Mouse (Mus musculus): Measurements from ENCODE around the gene Gm12355.
"Not testable (repeated sequence)": the region's sequence is repeated elsewhere in the genome, so short reads cannot be mapped to it uniquely, and the experiment has no call there.

Gene Gm12355

GRCm38 (mm10) chr11:98625611-98626410, at the start of gene Gm12355, which contains the start of gene Gsdma3:
TSS of gene Gm12355 (minus strand) at chr11:98625661.
TSS of gene Gsdma3 (plus strand) at chr11:98626360.
- no peak for DNase-seq (ENCODE audit: low spot score)

GRCm38 (mm10) chr11:98673136-98673535, 47.7 kb upstream of the Gm12355 start:
- DNase-seq (ENCODE audit: low spot score) = not testable (repeated sequence)

DNA sequence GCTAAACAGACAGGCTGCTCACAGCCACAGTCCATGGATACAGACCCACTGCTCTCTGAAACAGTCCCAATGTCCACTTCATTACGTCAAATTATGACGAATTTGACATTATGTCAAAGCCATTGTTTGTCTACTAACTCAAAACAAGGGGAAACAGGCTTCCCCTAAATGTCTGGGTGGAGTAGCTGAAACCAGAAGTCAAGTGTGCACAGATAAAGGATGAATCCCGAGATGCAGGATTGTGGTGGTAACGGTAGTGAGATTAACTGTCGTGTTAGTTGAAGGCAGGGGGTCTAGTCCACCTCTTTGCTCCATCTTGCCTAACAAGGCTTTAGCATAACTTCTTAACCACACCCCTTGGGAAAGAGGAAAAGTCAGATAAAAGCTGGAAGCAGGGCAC, 47.0 kb upstream of the Gm12355 start:
- DNase-seq (ENCODE audit: low spot score) = no peak

DNA sequence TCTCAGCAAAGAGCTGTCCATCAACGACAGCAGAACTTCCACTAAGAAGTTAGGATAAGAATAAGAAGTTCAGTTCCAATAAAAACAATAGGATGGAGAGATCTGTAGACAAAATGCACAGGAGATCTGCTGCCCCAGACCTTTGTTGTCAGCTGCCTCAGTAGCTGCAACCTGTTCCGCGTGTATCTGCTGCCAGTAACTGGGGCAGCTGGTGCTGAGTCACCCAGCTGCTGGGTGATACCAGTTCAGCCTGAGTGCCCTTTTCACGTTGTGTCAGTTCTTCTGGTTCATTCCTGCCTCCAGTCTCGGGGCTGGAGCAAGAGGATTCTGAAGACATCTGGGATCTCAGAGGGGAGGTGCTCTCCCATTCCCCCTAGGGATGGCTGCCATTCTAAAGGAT, 46.4 kb upstream of the Gm12355 start:
- no peak for DNase-seq (ENCODE audit: low spot score)

- DNase-seq (ENCODE audit: low spot score) = no peak
Measured at GRCm38 (mm10) chr11:98671284-98671815, 45.9 kb upstream of the Gm12355 start.

DNA sequence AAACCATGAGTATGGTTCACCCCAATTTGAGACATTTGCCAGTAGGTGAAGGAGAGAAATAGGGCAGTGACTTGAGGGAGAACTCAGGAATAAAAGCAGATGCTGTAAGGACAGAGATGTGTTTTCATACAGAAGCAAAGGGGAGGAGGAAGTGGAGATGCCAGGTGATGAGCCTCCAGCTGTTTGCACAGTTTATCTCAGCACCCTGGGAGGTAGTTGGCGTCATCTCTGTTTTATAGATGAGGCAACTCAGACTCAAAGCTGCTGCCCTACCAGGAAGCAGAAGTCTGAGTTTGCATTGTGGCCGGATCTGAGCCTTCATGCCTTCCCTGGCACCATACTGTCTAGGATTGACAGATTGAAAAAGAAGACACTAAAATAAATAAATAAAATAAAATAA, 43.5 kb upstream of the Gm12355 start:
- DNase-seq (ENCODE audit: low spot score) = no peak

DNA sequence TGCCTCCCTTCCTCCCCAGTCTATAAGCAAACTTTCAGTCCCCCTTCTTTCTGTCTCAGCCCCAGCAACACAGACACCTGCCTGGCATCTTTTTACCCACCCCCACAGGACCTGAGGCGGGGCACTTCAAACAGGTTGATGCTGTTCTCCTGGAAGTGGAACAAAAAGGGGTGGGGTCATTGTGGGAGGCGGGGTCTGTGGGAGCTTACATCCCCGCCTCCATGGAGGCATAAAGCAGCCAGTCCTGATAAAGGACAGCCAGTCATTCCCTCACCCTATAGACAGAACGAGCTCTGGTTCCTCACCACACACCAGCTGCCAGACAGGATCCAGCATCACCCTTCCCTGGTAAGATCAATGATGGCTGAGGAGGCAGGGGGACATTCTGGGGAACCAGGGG, 38.6 kb upstream of the Gm12355 start, which contains the start of gene Gsdma:
TSS of gene Gsdma (plus strand) at position 261 of the 400 bp plus-strand sequence.
- DNase-seq (ENCODE audit: low spot score) = no peak

DNA sequence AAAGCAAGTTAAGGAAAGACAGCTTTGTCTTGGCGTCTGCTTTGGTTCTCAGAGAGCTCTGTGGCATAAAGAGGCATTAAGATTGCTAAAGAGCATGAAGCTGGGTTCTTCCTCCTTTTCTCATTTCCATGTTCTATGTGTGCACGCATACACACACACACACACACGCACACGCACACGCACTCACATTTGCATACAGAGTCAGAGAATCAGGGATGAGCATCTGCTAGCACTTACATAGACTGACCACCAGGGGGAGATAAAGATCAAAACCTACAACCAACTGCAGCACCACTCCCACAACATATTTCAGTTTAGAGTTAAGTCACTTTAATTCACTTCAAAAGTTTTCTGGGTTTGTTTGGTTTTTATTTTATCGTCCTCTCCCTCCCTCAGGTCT, 35.1 kb upstream of the Gm12355 start:
- no peak for DNase-seq (ENCODE audit: low spot score)

DNA sequence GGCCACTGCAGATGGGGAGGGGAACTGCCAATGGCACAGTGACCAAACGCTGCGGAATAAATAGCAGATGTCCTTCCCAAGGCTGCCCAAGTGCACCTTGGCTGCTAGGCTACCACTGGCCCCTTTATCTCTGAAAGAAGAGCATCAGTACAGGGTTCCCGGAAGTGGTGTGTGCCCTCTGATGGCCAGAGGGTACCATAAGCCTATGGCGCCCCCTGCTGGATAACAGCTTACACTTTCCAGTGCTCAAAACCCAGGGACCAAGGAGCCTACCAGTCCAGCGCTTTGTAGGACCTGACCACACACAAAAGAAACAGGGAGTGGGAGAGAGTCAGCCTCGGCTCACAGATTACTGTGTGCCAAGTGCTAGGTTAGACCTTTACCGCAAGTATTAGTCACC, 29.6 kb upstream of the Gm12355 start:
- not testable (repeated sequence) for DNase-seq (ENCODE audit: low spot score)

- no peak for DNase-seq (ENCODE audit: low spot score)
Measured at GRCm38 (mm10) chr11:98646459-98646858, 21.0 kb upstream of the Gm12355 start, which contains the start of gene Gsdma2. TSS of gene Gsdma2 (plus strand) at chr11:98646759.

DNA sequence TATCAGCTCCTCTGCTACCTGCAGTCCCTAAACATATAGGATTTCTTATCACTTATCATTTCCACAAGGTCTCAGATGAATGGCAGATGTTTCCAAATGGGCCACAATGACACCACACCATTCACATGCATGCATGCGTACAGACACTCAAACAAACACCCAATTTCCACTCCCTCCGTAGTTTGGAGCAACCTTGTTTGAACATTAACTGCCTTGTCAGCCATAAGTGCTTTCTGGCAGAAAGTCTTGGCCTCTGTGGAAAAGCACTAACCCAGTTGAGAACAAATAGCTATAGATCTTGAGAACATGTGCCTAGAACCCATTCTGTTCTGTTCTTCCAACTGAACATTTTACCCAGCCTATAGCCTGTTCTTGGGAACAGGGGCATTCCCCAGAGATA, 20.5 kb upstream of the Gm12355 start:
- no peak for DNase-seq (ENCODE audit: low spot score)

DNA sequence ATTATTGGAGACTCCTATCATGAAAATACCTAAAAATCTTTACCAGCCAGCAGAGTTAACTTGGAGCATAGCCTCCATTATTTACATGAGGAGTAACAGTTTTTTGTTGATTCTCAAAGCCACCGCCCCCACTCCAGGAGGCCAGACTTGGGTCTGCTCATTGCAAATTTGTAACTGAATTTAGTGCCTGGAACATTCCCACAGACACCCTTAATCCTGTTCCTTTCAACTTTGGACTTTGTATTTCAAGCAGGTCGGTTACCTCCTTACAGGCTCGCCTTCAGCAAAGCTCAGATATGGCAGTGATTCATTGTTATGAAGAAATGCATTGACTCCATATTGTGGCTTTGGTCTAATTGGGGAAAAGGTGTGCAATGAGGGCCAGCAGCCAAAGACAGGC, 19.3 kb upstream of the Gm12355 start:
- DNase-seq (ENCODE audit: low spot score) = no peak

GRCm38 (mm10) chr11:98640091-98640490, 14.6 kb upstream of the Gm12355 start:
- no peak for DNase-seq (ENCODE audit: low spot score)

DNA sequence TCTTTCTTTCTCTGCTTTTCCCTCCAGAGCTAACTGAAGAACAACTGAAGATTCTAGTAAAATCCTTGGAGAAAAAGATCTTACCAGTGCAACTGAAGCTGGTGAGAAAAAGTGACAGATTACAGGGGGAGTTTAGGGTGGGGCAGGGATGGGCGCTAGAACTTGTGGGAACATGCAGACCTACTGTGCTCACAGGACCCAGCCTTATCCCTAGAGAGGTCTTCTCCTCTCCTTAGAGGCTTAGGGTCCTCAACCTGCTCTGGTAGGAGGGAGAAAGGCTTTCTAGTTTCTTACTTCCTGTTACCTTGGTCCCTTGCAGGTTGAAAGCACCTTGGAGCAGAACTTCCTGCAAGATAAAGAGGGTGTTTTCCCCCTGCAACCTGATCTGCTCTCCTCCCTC, 12.0 kb upstream of the Gm12355 start:
- no peak for DNase-seq (ENCODE audit: low spot score)

DNA sequence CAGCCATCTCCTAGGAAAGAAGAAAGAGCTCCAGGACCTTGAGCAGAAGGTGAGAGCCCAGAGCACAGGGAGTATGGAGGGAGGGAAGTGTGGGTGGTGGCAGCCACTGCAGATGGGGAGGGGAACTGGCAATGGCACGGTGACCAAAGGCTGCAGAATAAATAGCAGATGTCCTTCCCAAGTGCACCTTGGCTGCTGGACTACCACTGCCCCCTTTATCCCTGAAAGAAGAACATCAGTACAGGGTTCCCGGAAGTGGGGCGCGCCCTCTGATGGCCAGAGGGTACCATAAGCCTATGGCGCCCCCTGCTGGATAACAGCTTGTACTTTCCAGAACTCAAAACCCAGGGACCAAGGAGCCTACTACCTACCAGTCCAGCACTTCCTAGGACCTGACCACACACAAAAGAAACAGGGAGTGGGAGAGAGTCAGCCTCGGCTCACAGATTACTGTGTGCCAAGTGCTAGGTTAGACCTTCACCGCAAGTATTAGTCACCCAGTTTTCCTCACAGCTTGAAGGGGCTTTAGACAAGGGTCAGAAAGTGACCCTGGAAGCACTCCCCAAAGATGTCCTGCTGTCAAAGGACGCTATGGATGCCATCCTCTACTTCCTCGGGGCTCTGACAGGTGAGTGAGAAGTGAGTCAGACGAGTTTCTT, 10.0 kb upstream of the Gm12355 start:
- not testable (repeated sequence) for DNase-seq (ENCODE audit: low spot score)

DNA sequence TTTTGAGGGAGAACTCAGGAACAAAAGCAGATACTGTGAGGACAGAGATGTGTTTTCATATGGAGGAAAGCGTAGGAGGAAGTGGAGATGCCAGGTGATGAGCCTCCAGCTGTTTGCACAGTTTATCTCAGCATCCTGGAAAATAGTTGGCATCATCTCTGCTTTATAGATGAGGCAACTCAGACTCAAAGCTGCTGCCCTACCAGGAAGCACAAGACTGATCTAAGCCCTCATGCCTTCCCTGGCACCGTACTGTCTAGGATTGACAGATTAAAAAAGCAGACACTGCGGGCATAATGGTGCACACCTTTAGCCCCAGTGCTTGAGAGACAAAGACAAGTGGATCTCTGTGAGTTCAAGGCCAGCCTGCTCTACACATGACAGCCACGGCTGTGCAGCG, 5.2 kb upstream of the Gm12355 start:
- DNase-seq (ENCODE audit: low spot score) = no peak

GRCm38 (mm10) chr11:98628706-98629105, 3.2 kb upstream of the Gm12355 start:
- DNase-seq (ENCODE audit: low spot score) = no peak

DNA sequence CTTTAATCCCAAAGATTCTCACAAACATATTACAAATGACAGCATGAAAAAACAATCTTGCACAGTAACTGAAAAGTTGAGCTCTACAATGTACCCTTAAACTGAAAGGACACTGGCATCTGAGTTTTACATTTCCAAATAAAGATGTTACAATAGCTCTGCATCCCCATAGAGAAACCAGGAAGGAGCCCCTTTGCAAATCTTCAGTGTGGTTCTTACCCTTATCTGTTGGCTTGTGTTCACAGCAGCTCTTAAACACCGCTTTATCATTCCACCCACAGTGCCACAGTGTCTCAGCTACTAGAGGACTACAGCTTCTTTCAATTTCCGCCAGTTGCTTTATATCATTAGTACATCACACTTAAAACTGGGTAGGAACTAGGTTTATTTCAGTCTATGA, 1.1 kb downstream of the Gm12355 start:
- DNase-seq (ENCODE audit: low spot score) = not testable (repeated sequence)

DNA sequence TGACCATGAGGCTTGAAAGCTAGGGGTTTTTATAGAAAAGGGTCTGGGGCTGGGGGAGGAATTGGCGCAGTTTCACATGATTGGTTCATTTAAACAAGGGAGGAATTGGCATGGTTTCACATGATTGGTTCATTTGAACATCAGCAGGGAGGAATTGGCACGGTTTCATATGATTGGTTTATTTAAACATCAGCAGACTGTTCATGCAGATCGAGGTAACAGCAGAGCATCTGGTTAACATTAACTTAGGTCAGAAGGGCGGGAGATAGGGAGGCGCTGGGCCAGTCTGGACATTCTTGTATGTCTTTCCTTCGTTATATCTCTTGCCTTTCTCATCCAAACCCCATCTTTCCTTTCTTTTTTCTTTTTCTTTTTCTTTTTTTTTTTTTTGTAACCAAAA, 1.5 kb downstream of the Gm12355 start:
- not testable (repeated sequence) for DNase-seq (ENCODE audit: low spot score)

GRCm38 (mm10) chr11:98620791-98621190, 4.7 kb downstream of the Gm12355 start:
- DNase-seq (ENCODE audit: low spot score) = no peak

GRCm38 (mm10) chr11:98606763-98607162, 18.7 kb downstream of the Gm12355 start:
- DNase-seq (ENCODE audit: low spot score) = no peak

- not testable (repeated sequence) for DNase-seq (ENCODE audit: low spot score)
Measured at GRCm38 (mm10) chr11:98604911-98605310, 20.6 kb downstream of the Gm12355 start.

GRCm38 (mm10) chr11:98603953-98604352, 21.5 kb downstream of the Gm12355 start:
- DNase-seq (ENCODE audit: low spot score) = no peak

Data from urinary bladder, postnatal 10 days (tissue).